Mouse (Mus musculus) liver, postnatal 0 days (tissue): ENCODE results near the gene Ghrl. TPM values are rescaled to one million over a fixed set of nuclear protein-coding genes. Genes with fewer than 3 reads are reported as not detected.
A peak's percentile ranks its signal among the peaks of the same experiment; 100 is the strongest.
"Not testable (repeated sequence)": the region's sequence is repeated elsewhere in the genome, so short reads cannot be mapped to it uniquely, and the experiment has no call there.

Experiments
- ATAC-seq: fragments of 200-750 bp; cut with Nextera tagmentation; 2 replicates; pipeline ENCODE4 v1.8.0; 2017; ENCODE audit warnings: mild to moderate bottlenecking, moderate library complexity
- DNase-seq: peaks from one replicate; pipeline ENCODE4 v3.0.0-alpha.2; 2016
- H3K27ac ChIP-seq: fragments of 300-500 bp; sonication (generic); 2 replicates; pipeline ENCODE4 v1.5.1; 2014; ENCODE audit warnings: antibody characterized with exemption, moderate library complexity, mild to moderate bottlenecking, low read depth
- H3K27me3 ChIP-seq: fragments of 300-500 bp; sonication (generic); 2 replicates; pipeline ENCODE4 v1.6.1; 2014; ENCODE audit warnings: low read length, control low read depth, mixed read lengths; ENCODE audit not compliant: insufficient read depth
- H3K36me3 ChIP-seq: fragments of 300-500 bp; sonication (generic); replicated peaks from 2 replicates; pipeline ENCODE4 v1.6.1; 2014; ENCODE audit warnings: mild to moderate bottlenecking, control low read depth, low read length, moderate library complexity, mixed read lengths; ENCODE audit not compliant: insufficient read depth
- H3K4me1 ChIP-seq: fragments of 300-500 bp; sonication (generic); 2 replicates; pipeline ENCODE4 v1.6.1; 2014; ENCODE audit warnings: antibody characterized with exemption, mild to moderate bottlenecking, control low read depth; ENCODE audit not compliant: insufficient read depth
- H3K4me2 ChIP-seq: fragments of 300-500 bp; sonication (generic); 2 replicates; pipeline ENCODE4 v1.6.1; 2014; ENCODE audit warnings: low read depth, mild to moderate bottlenecking, low read length, moderate library complexity, mixed read lengths
- H3K4me3 ChIP-seq: fragments of 300-500 bp; sonication (generic); 2 replicates; pipeline ENCODE4 v1.5.1; 2014; ENCODE audit warnings: low read depth, low read length
- H3K9ac ChIP-seq: fragments of 300-500 bp; sonication (generic); replicated peaks from 2 replicates; pipeline ENCODE4 v1.6.1; 2014; ENCODE audit warnings: mild to moderate bottlenecking, moderate library complexity
- H3K9me3 ChIP-seq: fragments of 300-500 bp; sonication (generic); 2 replicates; pipeline ENCODE4 v1.6.1; 2016; ENCODE audit warnings: mild to moderate bottlenecking, control low read depth, low read length, mixed read lengths
- CTCF ChIP-seq: sonication (generic); IDR thresholded peaks from 2 replicates; pipeline ENCODE4 v1.5.1; 2016; ENCODE audit warnings: antibody characterized with exemption, low read depth
- EP300 ChIP-seq: IDR thresholded peaks from 2 replicates; pipeline ENCODE4 v1.6.1; 2016; ENCODE audit warnings: antibody characterized with exemption, low read depth, mild to moderate bottlenecking
- WGBS: fragments of 180-500 bp; shearing (Covaris S2); extraction: QIAGEN DNeasy Blood & Tissue Kit; methylation state at CpG from one replicate; pipeline ENCODE4 v1.1.7; 2014; ENCODE audit not compliant: insufficient replicate concordance; 5-methylcytosine and 5-hydroxymethylcytosine counted together
- polyA plus RNA-seq: library from polyadenylated mRNA; unstranded; fragments of >200 nt; fragmentation: Nextera tagmentation; extraction: Ambion mirVana; gene quantifications from 2 replicates; pipeline ENCODE4 v1.2.1, GENCODE M21; 2015

Gene Ghrl
- polyA plus RNA-seq, 1 experiment from 2014 or later, result not detected

DNA sequence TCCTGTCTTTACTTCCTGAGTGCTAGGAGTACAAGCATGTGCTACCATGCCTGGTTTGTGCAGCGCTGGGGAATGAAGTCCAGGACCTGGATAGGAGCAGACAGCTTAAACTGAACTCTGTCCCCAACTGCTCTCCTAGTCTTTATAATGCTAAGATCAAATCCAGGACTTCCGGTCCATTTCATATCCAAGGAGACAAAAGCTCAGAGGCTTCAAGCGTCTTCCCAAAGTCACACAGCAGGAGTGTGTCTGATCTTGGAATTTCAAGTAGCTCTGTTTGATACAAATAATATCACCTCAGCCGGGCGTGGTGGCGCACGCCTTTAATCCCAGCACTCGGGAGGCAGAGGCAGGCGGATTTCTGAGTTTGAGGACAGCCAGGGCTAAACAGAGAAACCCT lies 43.7 kb downstream of the Ghrl start:
- Histone ChIP-seq H3K4me2 (no peak overlapping the region), H3K36me3 (peaks cover 9% of the 10 kb centered on the region; the same call in 1 of the 2 replicates), H3K4me1 (peaks cover 22% of the 10 kb centered on the region), H3K27me3 (no peaks in the 10 kb centered on the region), H3K4me3 (no peak overlapping the region), H3K9ac (no peak overlapping the region), H3K27ac (no peak overlapping the region), H3K9me3 (no peaks in the 10 kb centered on the region)
- no peak for ATAC-seq
- 90% methylated on average over 9 of the region's 9 CpGs for WGBS
- TF ChIP-seq CTCF, result no peak
- no peak for TF ChIP-seq EP300
- DNase-seq, result no peak

- no peak overlapping the region for H3K4me2 ChIP-seq
- DNase-seq, result no peak
- H3K9ac ChIP-seq, result no peak overlapping the region
- no peak overlapping the region for H3K4me3 ChIP-seq
- H3K27me3 ChIP-seq, result no peaks in the 10 kb centered on the region
- peaks cover 10% of the 10 kb centered on the region; the same call in 1 of the 2 replicates for H3K36me3 ChIP-seq
- WGBS, result 70% methylated on average over 4 of the region's 4 CpGs
- TF ChIP-seq EP300, result no peak
- TF ChIP-seq CTCF, result no peak
- no peak overlapping the region for H3K27ac ChIP-seq
- no peak for ATAC-seq
- H3K9me3 ChIP-seq, result no peaks in the 10 kb centered on the region
- H3K4me1 ChIP-seq, result peaks cover 19% of the 10 kb centered on the region
Measured at GRCm38 (mm10) chr6:113675234-113675633, 44.4 kb downstream of the Ghrl start.

GRCm38 (mm10) chr6:113672989-113673388 lies 46.7 kb downstream of the Ghrl start:
- DNase-seq, result no peak
- TF ChIP-seq EP300, result no peak
- TF ChIP-seq CTCF, result no peak
- Histone ChIP-seq H3K4me2 (no peak overlapping the region), H3K27me3 (no peaks in the 10 kb centered on the region), H3K9ac (no peak overlapping the region), H3K4me3 (no peak overlapping the region), H3K27ac (no peak overlapping the region), H3K4me1 (peaks cover 29% of the 10 kb centered on the region), H3K36me3 (peaks cover 10% of the 10 kb centered on the region; the same call in 1 of the 2 replicates), H3K9me3 (no peaks in the 10 kb centered on the region)
- ATAC-seq, result no peak
- 73% methylated on average over 6 of the region's 6 CpGs for WGBS

GRCm38 (mm10) chr6:113672029-113672428 lies 47.7 kb downstream of the Ghrl start:
- H3K9me3 ChIP-seq, ATAC-seq, H3K27me3 ChIP-seq, H3K9ac ChIP-seq, H3K4me2 ChIP-seq, H3K27ac ChIP-seq, H3K4me3 ChIP-seq, DNase-seq: not testable (repeated sequence)
- 85% methylated on average over 1 of the region's 1 CpGs for WGBS
- TF ChIP-seq CTCF, result peak; percentile 42
- H3K4me1 ChIP-seq, result peaks cover 33% of the 10 kb centered on the region
- peaks cover 12% of the 10 kb centered on the region; the same call in 1 of the 2 replicates for H3K36me3 ChIP-seq

- peak overlapping the region; percentile 82 for H3K27ac ChIP-seq
- DNase-seq (peak; percentile 53), ATAC-seq (peak; percentile 61)
Measured at GRCm38 (mm10) chr6:113669821-113670220, 49.9 kb downstream of the Ghrl start.

GRCm38 (mm10) chr6:113668287-113669154 lies 51.2 kb downstream of the Ghrl start:
- peaks cover 32% of the 10 kb centered on the region for H3K4me1 ChIP-seq
- no peaks in the 10 kb centered on the region for H3K27me3 ChIP-seq
- peak; percentile 80 for ATAC-seq
- no peak overlapping the region for H3K9ac ChIP-seq
- 10% methylated on average over 15 of the region's 15 CpGs for WGBS
- peak overlapping the region; percentile 56 for H3K4me2 ChIP-seq
- H3K36me3 ChIP-seq, result peaks cover 13% of the 10 kb centered on the region; the same call in 1 of the 2 replicates
- H3K9me3 ChIP-seq, result no peaks in the 10 kb centered on the region
- peak; percentile 63 for DNase-seq
- H3K4me3 ChIP-seq, result no peak overlapping the region
- no peak; the same call in 1 of the 2 replicates for TF ChIP-seq EP300
- TF ChIP-seq CTCF, result no peak
- peak overlapping the region; percentile 82 for H3K27ac ChIP-seq

More at GRCm38 (mm10) chr6:113669821-113670220, 49.9 kb downstream of the Ghrl start:
- Histone ChIP-seq H3K27me3 (no peaks in the 10 kb centered on the region), H3K4me1 (peaks cover 31% of the 10 kb centered on the region), H3K4me3 (no peak overlapping the region), H3K9ac (no peak overlapping the region), H3K9me3 (no peaks in the 10 kb centered on the region), H3K4me2 (no peak overlapping the region), H3K36me3 (peaks cover 13% of the 10 kb centered on the region; the same call in 1 of the 2 replicates)
- WGBS, result 65% methylated on average over 7 of the region's 7 CpGs
- TF ChIP-seq EP300, result no peak
- TF ChIP-seq CTCF, result no peak
